Mouse (Mus musculus): ENCODE results near the gene Pcgf6. TPM values are rescaled to one million over a fixed set of nuclear protein-coding genes. Genes with fewer than 3 reads are reported as not detected.

Pcgf6 gene
- polyA plus RNA-seq, 1 experiment from 2014 or later = 38.1 TPM

DNA sequence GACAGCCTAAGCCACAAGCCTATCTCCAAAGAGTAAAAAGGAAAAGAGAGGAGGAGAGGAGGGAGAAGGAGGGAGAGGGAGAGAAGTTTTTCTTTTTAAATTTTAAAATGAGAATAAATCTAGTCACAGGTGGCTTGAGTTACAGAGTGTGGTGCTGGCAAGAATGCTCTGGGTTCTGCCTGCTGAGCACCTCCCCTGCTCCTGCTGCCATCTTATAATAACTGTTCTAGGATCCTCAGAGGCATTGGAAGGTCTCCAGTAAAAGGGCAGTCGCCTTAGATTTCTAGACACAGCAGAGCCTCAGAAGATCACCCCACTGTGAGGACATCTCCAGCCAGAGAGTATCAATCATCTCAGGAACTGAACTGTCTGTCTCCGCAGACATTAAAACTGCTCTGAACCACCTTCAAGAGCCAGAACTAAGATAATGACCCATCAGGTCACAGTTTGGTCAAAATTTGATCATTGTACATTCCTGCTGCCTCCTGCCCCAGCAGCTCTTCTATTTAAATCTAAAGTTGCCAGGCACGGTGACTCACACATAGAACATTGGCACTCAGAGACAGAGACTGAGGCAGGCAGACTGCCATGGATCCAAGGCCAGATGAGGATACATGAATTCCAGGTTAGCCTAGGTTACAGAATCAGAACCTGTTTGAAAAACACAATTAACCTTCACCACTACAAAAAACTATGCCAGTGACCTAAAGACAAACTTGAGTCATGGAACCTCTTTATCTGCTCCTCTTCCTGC lies 9.8 kb downstream of the Pcgf6 start:
- Histone ChIP-seq H3K27me3 (ENCODE audit: control insufficient read depth, insufficient read depth, low read length) (no peaks in the 10 kb centered on the region), H3K4me2 (ENCODE audit: low read depth, low read length) (no peak overlapping the region), H3K4me3 (ENCODE audit: low read depth, low read length) (no peak overlapping the region), H3K9me3 (replicated peaks; ENCODE audit: control insufficient read depth, low read length) (no peaks in the 10 kb centered on the region), H3K4me1 (ENCODE audit: control insufficient read depth, insufficient read depth, low read length) (no peaks in the 10 kb centered on the region), H3K27ac (replicated peaks; ENCODE audit: low read depth, low read length) (no peak overlapping the region), H3K36me3 (replicated peaks; ENCODE audit: control insufficient read depth, insufficient read depth, low read depth, low read length) (peaks cover 2% of the 10 kb centered on the region; the same call in 1 of the 2 replicates), H3K9ac (replicated peaks; ENCODE audit: low read length) (no peak overlapping the region)
- WGBS = 86% methylated on average over 3 of the region's 3 CpGs
- DNase-seq (ENCODE audit: low spot score) (no peak), ATAC-seq (replicated peaks; ENCODE audit: insufficient number of reproducible peaks, low FRiP score, low TSS enrichment, low read depth) (no peak)

DNA sequence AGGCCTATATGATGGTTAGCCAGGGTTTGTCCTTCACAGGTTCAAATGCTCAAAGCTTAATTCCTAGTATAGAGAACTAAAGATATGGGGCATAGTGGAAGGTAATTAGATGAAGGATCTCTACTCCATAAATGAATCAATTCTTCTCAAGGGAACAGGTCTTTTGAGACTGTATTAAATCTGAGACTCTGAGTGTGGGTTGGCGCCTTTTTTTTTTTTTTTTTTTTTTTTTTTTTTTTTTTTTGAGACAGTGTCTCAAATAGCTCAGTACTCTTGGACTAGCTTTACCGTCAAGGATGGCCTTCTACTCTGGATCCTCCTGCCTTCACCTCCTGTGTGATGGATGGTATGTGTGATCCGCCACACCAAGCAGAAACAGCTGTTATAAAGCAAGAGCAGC lies 14.1 kb downstream of the Pcgf6 start:
- H3K4me2 ChIP-seq (ENCODE audit: low read depth, low read length) = no peak overlapping the region
- ATAC-seq (replicated peaks; ENCODE audit: insufficient number of reproducible peaks, low FRiP score, low TSS enrichment, low read depth) (no peak), DNase-seq (ENCODE audit: low spot score) (no peak)
- H3K4me3 ChIP-seq (ENCODE audit: low read depth, low read length) = no peak overlapping the region
- peaks cover 2% of the 10 kb centered on the region; the same call in 1 of the 2 replicates for H3K36me3 ChIP-seq (replicated peaks; ENCODE audit: control insufficient read depth, insufficient read depth, low read depth, low read length)
- H3K9ac ChIP-seq (replicated peaks; ENCODE audit: low read length) = no peak overlapping the region
- H3K9me3 ChIP-seq (replicated peaks; ENCODE audit: control insufficient read depth, low read length) = no peaks in the 10 kb centered on the region
- no peaks in the 10 kb centered on the region for H3K27me3 ChIP-seq (ENCODE audit: control insufficient read depth, insufficient read depth, low read length)
- WGBS = 93% methylated on average over 3 of the region's 3 CpGs
- no peaks in the 10 kb centered on the region for H3K4me1 ChIP-seq (ENCODE audit: control insufficient read depth, insufficient read depth, low read length)
- no peak overlapping the region for H3K27ac ChIP-seq (replicated peaks; ENCODE audit: low read depth, low read length)

DNA sequence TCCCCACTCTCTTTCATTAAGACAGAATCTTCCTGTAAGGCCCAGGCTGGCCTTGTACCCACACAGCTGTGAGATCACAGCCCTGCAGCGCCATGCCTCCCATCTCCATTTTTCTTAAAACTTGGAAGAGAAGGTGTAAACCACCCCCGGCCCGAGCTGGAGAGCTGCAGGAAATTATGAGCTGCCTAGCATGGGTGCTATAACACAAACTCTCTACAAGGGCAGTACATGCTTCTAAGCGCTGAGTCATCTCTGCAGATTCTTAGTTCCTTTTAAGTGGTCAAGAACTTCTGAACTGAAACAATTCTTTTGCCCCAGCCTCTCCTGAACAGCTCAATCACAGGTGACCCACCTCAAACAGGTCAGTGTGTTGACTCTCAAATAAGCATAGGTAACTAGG lies 15.8 kb downstream of the Pcgf6 start:
- H3K27me3 ChIP-seq (ENCODE audit: control insufficient read depth, insufficient read depth, low read length) = no peaks in the 10 kb centered on the region
- WGBS = 93% methylated on average over 4 of the region's 4 CpGs
- ATAC-seq (replicated peaks; ENCODE audit: insufficient number of reproducible peaks, low FRiP score, low TSS enrichment, low read depth) = no peak
- H3K4me3 ChIP-seq (ENCODE audit: low read depth, low read length) = no peak overlapping the region
- H3K27ac ChIP-seq (replicated peaks; ENCODE audit: low read depth, low read length) = no peak overlapping the region
- H3K4me1 ChIP-seq (ENCODE audit: control insufficient read depth, insufficient read depth, low read length) = no peaks in the 10 kb centered on the region
- no peaks in the 10 kb centered on the region for H3K9me3 ChIP-seq (replicated peaks; ENCODE audit: control insufficient read depth, low read length)
- DNase-seq (ENCODE audit: low spot score) = no peak
- no peak overlapping the region for H3K4me2 ChIP-seq (ENCODE audit: low read depth, low read length)
- H3K9ac ChIP-seq (replicated peaks; ENCODE audit: low read length) = no peak overlapping the region
- H3K36me3 ChIP-seq (replicated peaks; ENCODE audit: control insufficient read depth, insufficient read depth, low read depth, low read length) = peaks cover 2% of the 10 kb centered on the region; the same call in 1 of the 2 replicates

DNA sequence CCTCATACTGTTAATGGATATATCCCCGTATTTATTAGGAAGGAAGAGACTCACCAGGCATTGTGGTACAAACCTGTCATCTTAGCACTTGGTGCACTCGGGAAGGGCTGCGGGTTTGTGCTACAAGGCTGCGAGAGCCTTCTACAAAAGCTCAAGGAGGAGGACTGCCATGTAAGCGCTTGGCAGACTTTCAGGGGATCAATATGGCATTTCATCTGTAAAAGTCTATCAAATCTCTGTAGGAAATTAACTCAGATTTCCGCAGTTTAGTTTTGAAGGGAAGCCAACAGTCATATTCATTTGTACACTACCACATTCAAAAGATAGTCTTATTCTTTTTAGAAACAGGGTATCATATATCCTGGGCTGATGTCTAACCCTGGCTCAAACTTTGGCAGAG lies 18.9 kb downstream of the Pcgf6 start:
- H3K9ac ChIP-seq (replicated peaks; ENCODE audit: low read length) = no peak overlapping the region
- ATAC-seq (replicated peaks; ENCODE audit: insufficient number of reproducible peaks, low FRiP score, low TSS enrichment, low read depth) = no peak
- no peak for DNase-seq (ENCODE audit: low spot score)
- H3K9me3 ChIP-seq (replicated peaks; ENCODE audit: control insufficient read depth, low read length) = no peaks in the 10 kb centered on the region
- H3K4me1 ChIP-seq (ENCODE audit: control insufficient read depth, insufficient read depth, low read length) = no peaks in the 10 kb centered on the region
- no peak overlapping the region for H3K27ac ChIP-seq (replicated peaks; ENCODE audit: low read depth, low read length)
- H3K27me3 ChIP-seq (ENCODE audit: control insufficient read depth, insufficient read depth, low read length) = no peaks in the 10 kb centered on the region
- 94% methylated on average over 6 of the region's 6 CpGs for WGBS
- no peaks in the 10 kb centered on the region for H3K36me3 ChIP-seq (replicated peaks; ENCODE audit: control insufficient read depth, insufficient read depth, low read depth, low read length)
- no peak overlapping the region for H3K4me3 ChIP-seq (ENCODE audit: low read depth, low read length)
- no peak overlapping the region for H3K4me2 ChIP-seq (ENCODE audit: low read depth, low read length)

DNA sequence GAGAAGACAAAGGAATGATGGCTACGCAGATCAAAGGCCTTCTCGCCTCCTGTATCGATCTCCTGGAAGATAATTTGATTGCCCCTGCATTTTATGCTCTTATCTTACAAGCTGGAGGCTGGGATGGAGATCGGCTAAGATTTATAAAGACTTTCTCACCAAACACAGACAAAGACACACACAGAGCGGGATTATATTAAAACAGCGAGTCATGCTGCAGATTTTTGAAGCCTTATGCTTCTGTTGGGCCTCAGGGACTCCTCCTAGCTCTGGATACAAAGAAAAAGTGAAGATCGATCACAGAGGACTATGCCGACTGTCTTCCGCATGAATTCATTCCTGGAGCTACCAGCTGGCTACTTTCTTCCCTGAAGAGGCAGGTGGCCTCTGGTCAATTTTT lies 20.9 kb downstream of the Pcgf6 start:
- Histone ChIP-seq H3K4me3 (ENCODE audit: low read depth, low read length) (no peak overlapping the region), H3K9me3 (replicated peaks; ENCODE audit: control insufficient read depth, low read length) (no peaks in the 10 kb centered on the region), H3K4me2 (ENCODE audit: low read depth, low read length) (no peak overlapping the region), H3K36me3 (replicated peaks; ENCODE audit: control insufficient read depth, insufficient read depth, low read depth, low read length) (no peaks in the 10 kb centered on the region), H3K27ac (replicated peaks; ENCODE audit: low read depth, low read length) (no peak overlapping the region), H3K27me3 (ENCODE audit: control insufficient read depth, insufficient read depth, low read length) (no peaks in the 10 kb centered on the region), H3K9ac (replicated peaks; ENCODE audit: low read length) (no peak overlapping the region), H3K4me1 (ENCODE audit: control insufficient read depth, insufficient read depth, low read length) (no peaks in the 10 kb centered on the region)
- ATAC-seq (replicated peaks; ENCODE audit: insufficient number of reproducible peaks, low FRiP score, low TSS enrichment, low read depth) (no peak), DNase-seq (ENCODE audit: low spot score) (no peak)
- 75% methylated on average over 9 of the region's 9 CpGs for WGBS

DNA sequence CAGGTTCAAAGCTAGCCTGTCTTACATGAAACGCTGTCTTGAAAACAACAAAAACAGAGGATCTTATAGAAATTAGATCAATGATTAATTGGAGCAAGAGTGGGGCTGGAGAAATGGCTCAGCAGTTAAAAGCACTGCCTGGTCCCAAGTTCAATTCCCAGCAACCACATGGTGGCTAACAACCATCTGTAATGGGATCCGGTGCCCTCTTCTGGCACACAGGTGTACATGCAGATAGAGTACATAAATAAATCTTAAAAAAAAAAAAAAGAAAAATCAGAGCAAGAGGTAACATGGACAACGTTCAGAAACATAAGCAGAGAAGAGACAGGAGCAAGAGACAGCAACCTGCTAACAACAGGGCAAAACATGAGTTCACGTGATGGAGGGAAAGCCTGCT lies 24.2 kb downstream of the Pcgf6 start:
- ATAC-seq (replicated peaks; ENCODE audit: insufficient number of reproducible peaks, low FRiP score, low TSS enrichment, low read depth) = no peak
- DNase-seq (ENCODE audit: low spot score) = no peak
- Histone ChIP-seq H3K27ac (replicated peaks; ENCODE audit: low read depth, low read length) (no peak overlapping the region), H3K4me2 (ENCODE audit: low read depth, low read length) (no peak overlapping the region), H3K4me1 (ENCODE audit: control insufficient read depth, insufficient read depth, low read length) (no peaks in the 10 kb centered on the region), H3K36me3 (replicated peaks; ENCODE audit: control insufficient read depth, insufficient read depth, low read depth, low read length) (no peaks in the 10 kb centered on the region), H3K4me3 (ENCODE audit: low read depth, low read length) (no peak overlapping the region), H3K27me3 (ENCODE audit: control insufficient read depth, insufficient read depth, low read length) (no peaks in the 10 kb centered on the region), H3K9ac (replicated peaks; ENCODE audit: low read length) (no peak overlapping the region), H3K9me3 (replicated peaks; ENCODE audit: control insufficient read depth, low read length) (no peaks in the 10 kb centered on the region)
- WGBS = 91% methylated on average over 4 of the region's 4 CpGs

DNA sequence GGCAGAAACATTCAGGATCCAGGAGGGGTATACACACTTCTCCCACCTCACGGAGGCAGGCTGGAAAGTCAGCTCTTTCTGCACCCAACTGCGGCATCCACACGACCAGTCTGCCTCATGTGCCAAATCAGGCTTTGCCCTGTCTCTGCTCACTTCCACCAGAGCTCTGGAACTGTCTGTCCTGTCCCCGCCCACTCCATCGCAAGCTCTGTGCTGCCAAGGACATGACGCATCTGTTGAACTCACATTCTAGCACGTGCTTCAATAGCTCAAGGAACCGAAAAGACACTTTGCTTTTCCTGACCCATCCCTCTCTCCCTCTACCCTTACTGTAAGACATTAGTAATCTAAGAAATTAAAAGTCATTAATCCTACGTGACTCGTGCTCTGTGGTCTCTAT lies 25.8 kb downstream of the Pcgf6 start:
- no peaks in the 10 kb centered on the region for H3K4me1 ChIP-seq (ENCODE audit: control insufficient read depth, insufficient read depth, low read length)
- H3K4me3 ChIP-seq (ENCODE audit: low read depth, low read length) = no peak overlapping the region
- H3K9ac ChIP-seq (replicated peaks; ENCODE audit: low read length) = no peak overlapping the region
- no peak overlapping the region for H3K4me2 ChIP-seq (ENCODE audit: low read depth, low read length)
- no peak for DNase-seq (ENCODE audit: low spot score)
- no peaks in the 10 kb centered on the region for H3K27me3 ChIP-seq (ENCODE audit: control insufficient read depth, insufficient read depth, low read length)
- no peak for ATAC-seq (replicated peaks; ENCODE audit: insufficient number of reproducible peaks, low FRiP score, low TSS enrichment, low read depth)
- no peak overlapping the region for H3K27ac ChIP-seq (replicated peaks; ENCODE audit: low read depth, low read length)
- WGBS = 87% methylated on average over 10 of the region's 10 CpGs
- H3K9me3 ChIP-seq (replicated peaks; ENCODE audit: control insufficient read depth, low read length) = no peaks in the 10 kb centered on the region
- H3K36me3 ChIP-seq (replicated peaks; ENCODE audit: control insufficient read depth, insufficient read depth, low read depth, low read length) = no peaks in the 10 kb centered on the region

DNA sequence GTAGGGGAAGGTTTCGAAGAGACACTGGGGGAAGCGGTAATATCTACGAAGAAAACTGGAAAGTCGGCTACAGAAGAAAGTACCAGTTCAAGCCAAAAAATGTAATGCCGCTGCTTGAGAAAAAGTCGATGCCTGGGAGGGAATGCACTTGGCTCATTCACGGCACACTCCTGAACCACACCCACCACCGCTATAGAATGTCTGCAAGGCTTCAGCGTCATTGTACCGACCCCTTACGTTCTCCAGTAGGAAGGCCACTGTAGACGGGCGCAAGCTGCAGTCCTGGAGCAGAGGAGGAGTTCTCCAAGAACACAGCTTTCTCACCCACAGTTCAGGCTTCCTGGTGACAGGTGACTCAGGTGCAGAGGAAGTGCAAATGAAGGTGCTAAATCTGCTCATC lies 27.2 kb downstream of the Pcgf6 start:
- Histone ChIP-seq H3K9me3 (replicated peaks; ENCODE audit: control insufficient read depth, low read length) (no peaks in the 10 kb centered on the region), H3K27me3 (ENCODE audit: control insufficient read depth, insufficient read depth, low read length) (no peaks in the 10 kb centered on the region), H3K9ac (replicated peaks; ENCODE audit: low read length) (no peak overlapping the region), H3K4me2 (ENCODE audit: low read depth, low read length) (no peak overlapping the region), H3K4me1 (ENCODE audit: control insufficient read depth, insufficient read depth, low read length) (no peaks in the 10 kb centered on the region), H3K27ac (replicated peaks; ENCODE audit: low read depth, low read length) (no peak overlapping the region), H3K4me3 (ENCODE audit: low read depth, low read length) (no peak overlapping the region), H3K36me3 (replicated peaks; ENCODE audit: control insufficient read depth, insufficient read depth, low read depth, low read length) (no peaks in the 10 kb centered on the region)
- WGBS = 89% methylated on average over 13 of the region's 13 CpGs
- no peak for ATAC-seq (replicated peaks; ENCODE audit: insufficient number of reproducible peaks, low FRiP score, low TSS enrichment, low read depth)
- DNase-seq (ENCODE audit: low spot score) = no peak

All from embryonic facial prominence, embryonic 11.5 days (tissue).